Mouse (Mus musculus): ENCODE measurements around the gene Rgs9bp. TPM values are rescaled to one million over a fixed set of nuclear protein-coding genes. Genes with fewer than 3 reads are reported as not detected.
"Not testable (repeated sequence)": the region's sequence is repeated elsewhere in the genome, so short reads cannot be mapped to it uniquely, and the experiment has no call there.

The Rgs9bp gene
- polyA plus RNA-seq, 3 experiments from 2014 or later, result not detected

DNA sequence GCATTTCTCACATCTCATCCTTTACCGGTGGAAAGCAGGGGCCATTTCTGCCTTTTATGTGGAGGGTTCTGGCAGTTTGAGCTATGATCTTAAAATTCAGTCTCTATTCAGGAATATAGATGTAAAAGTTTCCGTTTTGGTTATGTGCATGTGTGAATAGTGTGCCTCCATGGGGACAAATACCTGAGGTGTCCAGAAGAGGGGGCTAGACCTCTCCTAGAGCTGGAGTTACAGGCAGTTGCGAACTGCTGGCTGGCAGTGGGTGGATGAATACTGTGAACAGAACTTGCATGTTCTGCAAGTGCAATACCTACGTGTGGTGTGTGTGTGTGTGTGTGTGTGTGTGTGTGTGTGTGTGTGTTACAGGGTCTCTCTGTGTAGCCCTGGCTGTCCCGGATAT lies 2.7 kb downstream of the Rgs9bp start:
- no peak for ATAC-seq

GRCm38 (mm10) chr7:35579849-35580248 lies 5.5 kb downstream of the Rgs9bp start:
- ATAC-seq, result peak; percentile 73

GRCm38 (mm10) chr7:35570883-35571282 lies 14.5 kb downstream of the Rgs9bp start:
- ATAC-seq, result not testable (repeated sequence)

DNA sequence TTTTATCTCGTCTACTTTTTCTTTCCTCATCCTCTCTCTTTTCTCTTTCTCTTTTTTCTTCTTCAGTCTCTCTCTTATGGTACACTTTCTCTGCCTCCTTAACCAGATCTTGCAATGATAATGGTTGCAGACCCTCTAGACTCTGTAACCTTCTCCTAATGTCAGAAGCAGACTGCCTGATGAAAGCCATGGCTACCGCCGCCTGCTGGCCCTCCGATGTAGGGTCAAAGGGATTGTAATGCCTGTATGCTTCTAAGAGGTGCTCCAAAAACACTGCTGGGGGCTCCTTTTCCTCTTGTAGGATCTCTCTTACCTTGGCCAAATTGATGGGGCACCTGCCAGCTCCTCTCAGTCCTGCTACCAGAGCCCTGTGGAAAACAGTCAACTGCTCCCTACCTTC lies 15.7 kb downstream of the Rgs9bp start:
- ATAC-seq, result not testable (repeated sequence)

DNA sequence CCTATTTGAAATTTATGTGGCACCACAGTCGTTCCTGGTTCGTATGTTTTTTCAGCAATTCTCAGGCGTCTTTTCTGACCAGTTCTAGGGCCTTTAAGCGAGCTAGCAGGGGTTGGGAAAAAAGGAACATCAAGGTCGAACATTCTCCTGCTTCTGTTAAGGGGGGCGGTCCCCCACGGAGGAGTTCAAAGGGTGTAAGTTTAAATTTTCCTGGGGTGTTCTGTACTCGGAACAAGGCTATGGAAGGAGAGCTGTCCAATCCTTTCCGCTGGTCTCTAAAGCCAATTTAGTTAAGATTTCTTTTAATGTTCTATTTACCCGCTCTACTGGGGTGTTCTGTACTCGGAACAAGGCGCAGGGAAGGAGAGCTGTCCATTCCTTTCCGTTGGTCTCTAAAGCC lies 19.4 kb downstream of the Rgs9bp start:
- not testable (repeated sequence) for ATAC-seq

GRCm38 (mm10) chr7:35564872-35565271 lies 20.5 kb downstream of the Rgs9bp start:
- not testable (repeated sequence) for ATAC-seq

- ATAC-seq, result no peak
These were observed 21.1 kb downstream of the Rgs9bp start for GRCm38 (mm10) chr7:35564067-35564865.

DNA sequence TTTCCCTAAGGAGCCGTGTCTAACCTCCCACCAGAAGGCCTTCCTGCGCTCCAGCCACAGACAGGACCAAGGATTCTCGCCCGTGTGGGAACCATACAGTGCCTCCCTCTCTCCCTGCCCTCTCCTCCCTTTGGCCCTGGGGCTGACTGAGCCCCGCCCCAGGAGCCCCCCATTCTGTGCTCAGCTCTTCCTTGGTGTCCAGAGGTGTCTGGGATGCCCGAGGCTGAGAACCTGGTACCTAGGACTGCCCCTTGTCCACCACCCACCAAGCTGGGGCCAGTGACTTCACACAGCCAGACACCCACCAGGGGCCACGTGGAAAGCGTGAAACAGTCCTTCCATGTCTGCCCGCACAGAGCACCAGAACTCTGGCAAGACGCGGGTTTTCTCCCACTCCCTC lies 22.3 kb downstream of the Rgs9bp start:
- ATAC-seq, result no peak

DNA sequence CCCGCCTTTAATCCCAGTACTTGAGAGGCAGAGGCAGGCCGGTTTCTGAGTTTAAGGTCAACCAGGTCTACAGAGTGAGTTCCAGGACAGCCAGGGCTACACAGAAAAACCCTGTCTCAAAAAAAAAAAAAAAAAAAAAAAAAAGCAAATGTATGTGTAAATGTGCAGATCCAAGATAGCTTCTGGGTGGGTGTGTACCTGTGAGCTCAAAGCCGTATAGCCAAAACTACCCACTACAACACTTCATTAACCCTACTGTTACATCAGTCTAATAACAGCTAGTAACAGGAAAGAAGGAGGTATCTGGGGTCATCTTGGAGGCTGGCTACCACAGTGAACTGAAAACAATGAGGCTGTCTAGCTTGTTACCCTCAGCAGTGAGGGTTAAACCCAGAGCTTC lies 25.5 kb downstream of the Rgs9bp start:
- ATAC-seq, result no peak

DNA sequence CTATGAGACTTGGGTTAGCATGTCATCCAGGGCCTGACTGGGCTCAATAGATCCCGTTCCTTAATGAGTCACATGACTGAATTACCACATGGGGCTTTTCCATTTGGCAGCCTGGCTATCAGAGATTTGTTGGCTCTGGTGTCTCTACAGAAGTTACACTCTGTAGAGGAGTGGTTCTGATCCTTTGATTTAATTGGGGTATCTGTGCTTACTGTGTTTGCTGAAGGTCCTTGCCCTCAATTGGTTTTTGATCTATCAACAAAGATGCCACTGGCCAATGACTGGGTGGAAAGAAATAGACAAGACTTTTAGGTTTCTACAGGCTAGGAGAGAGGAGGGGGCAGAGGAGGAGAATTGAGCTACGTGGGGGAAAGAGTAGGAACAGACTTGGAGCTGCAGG lies 26.7 kb downstream of the Rgs9bp start:
- no peak for ATAC-seq

GRCm38 (mm10) chr7:35557577-35557976 lies 27.8 kb downstream of the Rgs9bp start:
- no peak for ATAC-seq

DNA sequence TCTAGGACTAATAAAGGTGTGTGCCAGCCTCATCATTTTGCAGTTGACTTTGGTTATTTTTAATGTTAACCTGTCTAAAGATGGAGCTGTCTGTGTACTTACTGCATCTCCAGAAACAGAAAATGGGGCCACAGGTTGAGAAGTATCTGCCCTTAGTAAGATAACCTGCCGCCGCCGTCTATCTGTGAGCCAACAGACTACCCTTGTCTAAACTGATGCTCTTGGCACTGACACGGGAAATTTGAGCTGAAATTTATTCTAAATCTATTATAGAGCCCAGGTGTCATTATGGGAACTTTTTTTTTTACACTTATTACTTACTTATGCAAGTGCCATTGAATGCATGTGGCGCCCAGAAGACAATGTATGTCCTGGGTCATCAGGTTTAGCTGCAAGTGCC lies 28.5 kb downstream of the Rgs9bp start:
- no peak for ATAC-seq

- no peak for ATAC-seq
These were observed 29.2 kb downstream of the Rgs9bp start, which contains the start of gene Nudt19 for GRCm38 (mm10) chr7:35556205-35556603. Gene Nudt19, minus strand, starts transcription at chr7:35556304.

- ATAC-seq, result peak; percentile 71
These were observed 29.9 kb downstream of the Rgs9bp start for GRCm38 (mm10) chr7:35555224-35556204.

GRCm38 (mm10) chr7:35554605-35555175 lies 30.7 kb downstream of the Rgs9bp start:
- ATAC-seq, result peak; percentile 32

DNA sequence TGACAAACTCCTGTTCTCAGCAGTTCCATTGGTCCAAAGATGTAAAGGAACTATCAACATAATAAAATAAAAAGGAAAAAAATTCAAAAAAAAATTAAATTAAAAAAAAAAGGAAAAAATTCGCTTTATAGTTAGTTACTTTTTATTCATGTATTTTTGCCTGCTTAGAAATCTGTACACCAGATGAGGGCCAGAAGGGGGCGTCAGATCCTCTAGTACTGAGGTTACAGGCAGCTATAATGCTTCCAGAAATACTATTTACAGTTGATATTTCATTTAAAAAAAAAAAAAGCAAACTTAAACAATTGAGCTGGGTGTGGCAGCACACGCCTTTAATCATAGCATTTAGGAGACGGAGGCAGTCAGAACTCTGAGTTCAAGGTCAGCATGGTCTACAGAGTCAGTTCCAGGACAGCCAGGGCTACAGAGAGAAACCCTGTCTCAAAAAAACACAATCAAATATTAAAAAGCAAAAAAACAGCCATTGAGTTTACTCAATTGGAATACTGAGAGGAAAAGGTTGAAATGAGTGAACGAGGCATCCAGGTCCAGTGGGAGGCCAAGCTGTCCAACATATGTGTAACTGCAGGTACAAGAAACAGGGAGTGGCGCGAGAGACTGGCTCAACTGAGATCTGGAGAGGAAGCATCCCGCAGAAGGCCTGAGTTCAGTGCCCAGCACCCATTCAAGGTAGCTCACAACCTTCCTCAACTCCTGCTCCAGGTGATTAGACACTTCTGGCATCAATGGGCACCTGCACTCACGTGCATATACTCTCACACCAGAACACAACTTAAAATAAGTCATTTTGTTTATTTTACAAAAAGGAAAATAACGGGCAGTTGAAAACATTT lies 31.4 kb downstream of the Rgs9bp start:
- ATAC-seq, result no peak

- ATAC-seq, result peak; percentile 75
These were observed 39.5 kb downstream of the Rgs9bp start for GRCm38 (mm10) chr7:35545881-35546280.

- ATAC-seq, result no peak
These were observed 47.8 kb downstream of the Rgs9bp start, which contains the start of gene Tdrd12 for GRCm38 (mm10) chr7:35537562-35537961. Gene Tdrd12, minus strand, starts transcription at chr7:35537745.

DNA sequence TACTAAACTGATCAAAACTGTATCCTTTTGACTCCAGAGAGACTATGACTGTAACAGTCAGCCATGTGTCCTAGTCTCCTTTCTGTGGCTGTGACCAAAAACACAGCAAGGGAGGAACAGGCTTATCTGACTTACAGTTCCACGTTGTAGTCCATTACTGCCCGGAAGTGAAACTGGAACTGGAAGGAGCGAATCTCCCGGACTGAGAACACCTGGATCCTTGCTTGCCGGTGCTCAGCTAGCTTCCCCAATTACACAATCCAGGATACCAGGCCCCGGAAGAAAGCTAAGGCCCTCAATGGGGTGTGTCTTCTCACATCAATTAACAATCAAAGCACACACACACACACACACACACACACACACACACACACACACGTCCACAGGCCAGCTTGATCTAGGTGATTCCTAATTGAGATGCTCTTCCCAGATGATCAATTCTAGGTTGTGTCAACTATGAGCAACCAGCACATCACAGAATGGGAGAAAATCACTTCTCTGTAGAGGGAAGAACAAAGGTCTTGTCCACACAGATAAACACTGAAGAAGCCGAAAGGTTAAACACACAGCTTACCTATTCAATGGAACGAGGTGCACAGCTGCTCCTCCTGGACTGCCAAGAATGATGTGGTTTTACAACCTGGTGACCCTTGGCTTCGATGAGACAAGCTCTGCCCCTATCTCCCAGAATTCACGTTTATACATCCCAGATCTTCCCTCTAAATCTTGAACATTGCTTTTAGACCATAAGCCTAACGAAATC lies 49.5 kb downstream of the Rgs9bp start:
- ATAC-seq, result no peak

DNA sequence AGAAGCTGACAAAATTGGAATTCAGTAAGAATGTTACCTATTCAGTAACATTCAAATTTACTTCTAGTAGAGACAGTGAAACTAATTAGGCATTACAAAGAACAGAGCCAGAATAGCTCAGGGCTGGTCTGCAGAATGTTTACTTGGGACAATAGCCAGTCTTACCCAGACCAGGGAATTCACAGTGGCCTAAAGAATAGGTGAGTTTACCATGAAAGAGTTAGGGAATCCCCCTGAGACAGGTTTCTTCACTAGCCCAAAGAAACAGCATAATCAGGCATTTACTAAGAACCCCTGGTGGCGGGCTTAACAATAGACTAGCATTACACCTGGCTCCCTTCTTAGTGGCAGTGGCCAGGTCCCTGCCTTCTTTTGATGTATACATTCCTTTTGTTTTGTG lies 54.8 kb downstream of the Rgs9bp start:
- not testable (repeated sequence) for ATAC-seq

DNA sequence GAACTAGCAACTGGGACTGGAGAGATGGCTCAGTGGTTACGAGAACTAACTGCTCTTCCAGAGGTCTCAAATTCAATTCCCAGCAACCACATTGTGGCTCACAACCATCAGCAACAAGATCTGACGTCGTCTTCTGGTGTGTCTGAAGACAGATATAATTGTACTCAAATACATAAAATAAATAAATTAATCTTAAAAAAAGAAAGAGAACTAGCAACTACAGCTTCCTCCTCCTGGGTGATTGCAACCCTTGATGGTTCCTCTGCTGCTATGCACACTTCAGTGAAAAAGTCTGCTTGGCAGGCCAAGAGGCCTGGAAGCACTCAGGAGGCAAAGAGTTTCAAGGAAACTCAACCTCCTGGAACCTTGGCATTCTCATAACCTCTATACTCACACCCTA lies 55.4 kb downstream of the Rgs9bp start:
- ATAC-seq, result no peak

Data from inflammation-experienced regulatory T-cells, adult 6 months (primary cell).